Mouse (Mus musculus) cerebellum, adult 2 months (tissue): ENCODE data around the gene Enpp3.

Experiments used
- CTCF ChIP-seq: fragments of 200-500 bp; IDR thresholded peaks from 2 replicates; pipeline ENCODE4 v1.5.1; 2011; ENCODE audit warnings: low read depth, mild to moderate bottlenecking, control low read depth, low read length, moderate library complexity, borderline replicate concordance; ENCODE audit not compliant: insufficient read depth
- POLR2A ChIP-seq: fragments of 200-500 bp; IDR thresholded peaks from 2 replicates; pipeline ENCODE4 v1.6.1; 2011; ENCODE audit warnings: low read length, control low read depth, borderline replicate concordance; ENCODE audit not compliant: insufficient read depth

DNA sequence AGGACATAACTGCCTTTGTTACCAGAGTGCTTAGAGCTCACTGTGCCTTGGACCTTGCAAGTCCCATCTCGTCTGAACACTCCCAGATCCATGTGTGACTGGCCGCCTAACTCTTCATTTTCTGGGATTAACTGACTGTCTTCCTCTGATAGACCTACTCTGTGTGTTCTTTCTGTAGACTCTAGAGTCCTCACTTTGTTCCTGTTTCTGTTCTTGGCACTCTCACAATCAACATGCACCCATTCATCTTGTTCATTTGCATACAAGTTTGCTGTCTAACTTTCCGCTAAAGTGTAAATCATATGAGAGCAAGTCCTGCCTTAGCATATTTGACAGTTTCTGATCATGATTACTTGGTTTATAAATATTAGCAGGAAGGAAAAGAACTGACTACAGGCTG, 79.4 kb downstream of the Enpp3 start:
- TF ChIP-seq CTCF: no peak
- TF ChIP-seq POLR2A: no peak
